Mouse (Mus musculus) ES-E14 (cell line): ENCODE results near the gene Susd2.

Experiments
- HCFC1 ChIP-seq: IDR thresholded peaks from 2 replicates; pipeline ENCODE4 v1.6.1; 2012; ENCODE audit warnings: low read length, inconsistent platforms, borderline replicate concordance; ENCODE audit not compliant: insufficient read depth
- ZC3H11A ChIP-seq: IDR thresholded peaks from 2 replicates; pipeline ENCODE4 v1.6.1; 2012; ENCODE audit warnings: low read depth, mild to moderate bottlenecking, inconsistent platforms, low read length, borderline replicate concordance

GRCm38 (mm10) chr10:75649001-75649400, 5.2 kb upstream of the Susd2 start:
- TF ChIP-seq HCFC1 (no peak), ZC3H11A (no peak)
